Mouse (Mus musculus): Measurements from ENCODE around the gene Pigk. TPM values are rescaled to one million over a fixed set of nuclear protein-coding genes. Genes with fewer than 3 reads are reported as not detected.
A peak's percentile ranks its signal among the peaks of the same experiment; 100 is the strongest.

Gene Pigk
- polyA plus RNA-seq, 1 experiment from 2014 or later: 37.5 TPM

GRCm38 (mm10) chr3:152980431-152980830 is 266.5 kb downstream of the Pigk start:
- no peak for ATAC-seq (replicated peaks; ENCODE audit: insufficient number of reproducible peaks, low FRiP score, low TSS enrichment)
- H3K9me3 ChIP-seq (replicated peaks; ENCODE audit: control insufficient read depth, low read length): no peaks in the 10 kb centered on the region
- no peak overlapping the region for H3K27ac ChIP-seq (ENCODE audit: low read depth, low read length)
- peaks cover 15% of the 10 kb centered on the region for H3K4me1 ChIP-seq (ENCODE audit: control insufficient read depth, insufficient read depth, low read length)
- WGBS (ENCODE audit: insufficient replicate concordance): 21% methylated on average over 6 of the region's 6 CpGs
- H3K4me3 ChIP-seq (ENCODE audit: low read depth, low read length): peak overlapping the region; percentile 52; the same call in 1 of the 2 replicates
- H3K4me2 ChIP-seq: peak overlapping the region; percentile 90
- H3K36me3 ChIP-seq (ENCODE audit: control insufficient read depth, insufficient read depth, low read length): no peaks in the 10 kb centered on the region
- no peak overlapping the region for H3K9ac ChIP-seq (ENCODE audit: low read depth, low read length)
- H3K27me3 ChIP-seq (ENCODE audit: control insufficient read depth, insufficient read depth, low read length): peaks cover 30% of the 10 kb centered on the region

- WGBS (ENCODE audit: insufficient replicate concordance): under 1% methylated on average over 46 of the region's 47 CpGs
- ATAC-seq (replicated peaks; ENCODE audit: insufficient number of reproducible peaks, low FRiP score, low TSS enrichment): peak; percentile 68
- Histone ChIP-seq H3K27me3 (ENCODE audit: control insufficient read depth, insufficient read depth, low read length) (peaks cover 30% of the 10 kb centered on the region), H3K9ac (ENCODE audit: low read depth, low read length) (peak overlapping the region; percentile 46), H3K4me2 (peak overlapping the region; percentile 90), H3K4me1 (ENCODE audit: control insufficient read depth, insufficient read depth, low read length) (peaks cover 15% of the 10 kb centered on the region), H3K27ac (ENCODE audit: low read depth, low read length) (no peak overlapping the region), H3K36me3 (ENCODE audit: control insufficient read depth, insufficient read depth, low read length) (no peaks in the 10 kb centered on the region), H3K9me3 (replicated peaks; ENCODE audit: control insufficient read depth, low read length) (no peaks in the 10 kb centered on the region), H3K4me3 (ENCODE audit: low read depth, low read length) (peak overlapping the region; percentile 52)
Measured at GRCm38 (mm10) chr3:152980978-152981974, 267.4 kb downstream of the Pigk start.

GRCm38 (mm10) chr3:152981988-152982387 is 268.1 kb downstream of the Pigk start, which contains the start of gene St6galnac5:
TSS of gene St6galnac5 (minus strand) at chr3:152982246.
- Histone ChIP-seq H3K9ac (ENCODE audit: low read depth, low read length) (peak within 1 kb of the TSS; percentile 46), H3K4me3 (ENCODE audit: low read depth, low read length) (peak within 1 kb of the TSS; percentile 52), H3K9me3 (replicated peaks; ENCODE audit: control insufficient read depth, low read length) (no peaks in the 10 kb centered on the region), H3K36me3 (ENCODE audit: control insufficient read depth, insufficient read depth, low read length) (no peaks in the 10 kb centered on the region), H3K27ac (ENCODE audit: low read depth, low read length) (no peak within 1 kb of the TSS), H3K27me3 (ENCODE audit: control insufficient read depth, insufficient read depth, low read length) (peaks cover 30% of the 10 kb centered on the region), H3K4me1 (ENCODE audit: control insufficient read depth, insufficient read depth, low read length) (peaks cover 15% of the 10 kb centered on the region), H3K4me2 (peak within 1 kb of the TSS; percentile 90)
- WGBS (ENCODE audit: insufficient replicate concordance): under 1% methylated on average over 17 of the region's 17 CpGs
- ATAC-seq (replicated peaks; ENCODE audit: insufficient number of reproducible peaks, low FRiP score, low TSS enrichment): no peak

- Histone ChIP-seq H3K9me3 (replicated peaks; ENCODE audit: control insufficient read depth, low read length) (no peaks in the 10 kb centered on the region), H3K36me3 (ENCODE audit: control insufficient read depth, insufficient read depth, low read length) (no peaks in the 10 kb centered on the region), H3K4me2 (no peak overlapping the region), H3K9ac (ENCODE audit: low read depth, low read length) (no peak overlapping the region), H3K4me3 (ENCODE audit: low read depth, low read length) (no peak overlapping the region), H3K27me3 (ENCODE audit: control insufficient read depth, insufficient read depth, low read length) (no peaks in the 10 kb centered on the region), H3K4me1 (ENCODE audit: control insufficient read depth, insufficient read depth, low read length) (no peaks in the 10 kb centered on the region), H3K27ac (ENCODE audit: low read depth, low read length) (no peak overlapping the region)
- WGBS (ENCODE audit: insufficient replicate concordance): 77% methylated on average over 2 of the region's 2 CpGs
- no peak for ATAC-seq (replicated peaks; ENCODE audit: insufficient number of reproducible peaks, low FRiP score, low TSS enrichment)
Measured at GRCm38 (mm10) chr3:152990787-152991186, 276.9 kb downstream of the Pigk start.

GRCm38 (mm10) chr3:152993608-152994007 is 279.7 kb downstream of the Pigk start:
- no peak for ATAC-seq (replicated peaks; ENCODE audit: insufficient number of reproducible peaks, low FRiP score, low TSS enrichment)
- H3K36me3 ChIP-seq (ENCODE audit: control insufficient read depth, insufficient read depth, low read length): no peaks in the 10 kb centered on the region
- no peak overlapping the region for H3K9ac ChIP-seq (ENCODE audit: low read depth, low read length)
- H3K4me1 ChIP-seq (ENCODE audit: control insufficient read depth, insufficient read depth, low read length): peaks cover 6% of the 10 kb centered on the region; the same call in 1 of the 2 replicates
- 55% methylated on average over 5 of the region's 5 CpGs for WGBS (ENCODE audit: insufficient replicate concordance)
- H3K4me2 ChIP-seq: no peak overlapping the region
- H3K9me3 ChIP-seq (replicated peaks; ENCODE audit: control insufficient read depth, low read length): no peaks in the 10 kb centered on the region
- H3K27me3 ChIP-seq (ENCODE audit: control insufficient read depth, insufficient read depth, low read length): no peaks in the 10 kb centered on the region
- no peak overlapping the region for H3K4me3 ChIP-seq (ENCODE audit: low read depth, low read length)
- no peak overlapping the region for H3K27ac ChIP-seq (ENCODE audit: low read depth, low read length)

GRCm38 (mm10) chr3:152998106-152998505 is 284.2 kb downstream of the Pigk start:
- H3K9ac ChIP-seq (ENCODE audit: low read depth, low read length): no peak overlapping the region
- no peak for ATAC-seq (replicated peaks; ENCODE audit: insufficient number of reproducible peaks, low FRiP score, low TSS enrichment)
- H3K36me3 ChIP-seq (ENCODE audit: control insufficient read depth, insufficient read depth, low read length): no peaks in the 10 kb centered on the region
- H3K4me2 ChIP-seq: no peak overlapping the region
- no peaks in the 10 kb centered on the region for H3K9me3 ChIP-seq (replicated peaks; ENCODE audit: control insufficient read depth, low read length)
- H3K27ac ChIP-seq (ENCODE audit: low read depth, low read length): no peak overlapping the region
- 53% methylated on average over 5 of the region's 5 CpGs for WGBS (ENCODE audit: insufficient replicate concordance)
- H3K4me1 ChIP-seq (ENCODE audit: control insufficient read depth, insufficient read depth, low read length): peaks cover 6% of the 10 kb centered on the region; the same call in 1 of the 2 replicates
- H3K4me3 ChIP-seq (ENCODE audit: low read depth, low read length): no peak overlapping the region
- no peaks in the 10 kb centered on the region for H3K27me3 ChIP-seq (ENCODE audit: control insufficient read depth, insufficient read depth, low read length)

GRCm38 (mm10) chr3:152998901-152999300 is 285.0 kb downstream of the Pigk start:
- no peak for ATAC-seq (replicated peaks; ENCODE audit: insufficient number of reproducible peaks, low FRiP score, low TSS enrichment)
- WGBS (ENCODE audit: insufficient replicate concordance): 73% methylated on average over 5 of the region's 5 CpGs

GRCm38 (mm10) chr3:153006893-153007292 is 293.0 kb downstream of the Pigk start:
- H3K4me3 ChIP-seq (ENCODE audit: low read depth, low read length): no peak overlapping the region
- H3K9ac ChIP-seq (ENCODE audit: low read depth, low read length): no peak overlapping the region
- WGBS (ENCODE audit: insufficient replicate concordance): 80% methylated on average over 6 of the region's 6 CpGs
- H3K4me1 ChIP-seq (ENCODE audit: control insufficient read depth, insufficient read depth, low read length): no peaks in the 10 kb centered on the region
- no peaks in the 10 kb centered on the region for H3K9me3 ChIP-seq (replicated peaks; ENCODE audit: control insufficient read depth, low read length)
- no peak overlapping the region for H3K4me2 ChIP-seq
- no peak overlapping the region for H3K27ac ChIP-seq (ENCODE audit: low read depth, low read length)
- no peak for ATAC-seq (replicated peaks; ENCODE audit: insufficient number of reproducible peaks, low FRiP score, low TSS enrichment)
- H3K36me3 ChIP-seq (ENCODE audit: control insufficient read depth, insufficient read depth, low read length): no peaks in the 10 kb centered on the region
- H3K27me3 ChIP-seq (ENCODE audit: control insufficient read depth, insufficient read depth, low read length): no peaks in the 10 kb centered on the region

More at GRCm38 (mm10) chr3:152998901-152999300, 285.0 kb downstream of the Pigk start:
- no peak overlapping the region for H3K27ac ChIP-seq (ENCODE audit: low read depth, low read length)
- no peaks in the 10 kb centered on the region for H3K9me3 ChIP-seq (replicated peaks; ENCODE audit: control insufficient read depth, low read length)
- no peak overlapping the region for H3K4me3 ChIP-seq (ENCODE audit: low read depth, low read length)
- H3K9ac ChIP-seq (ENCODE audit: low read depth, low read length): no peak overlapping the region
- no peak overlapping the region for H3K4me2 ChIP-seq
- H3K27me3 ChIP-seq (ENCODE audit: control insufficient read depth, insufficient read depth, low read length): no peaks in the 10 kb centered on the region
- peaks cover 6% of the 10 kb centered on the region; the same call in 1 of the 2 replicates for H3K4me1 ChIP-seq (ENCODE audit: control insufficient read depth, insufficient read depth, low read length)
- no peaks in the 10 kb centered on the region for H3K36me3 ChIP-seq (ENCODE audit: control insufficient read depth, insufficient read depth, low read length)

Measured in heart, embryonic 11.5 days (tissue).